Mouse (Mus musculus) stomach, embryonic 16.5 days (tissue): ENCODE measurements around the gene Ip6k2. TPM values are rescaled to one million over a fixed set of nuclear protein-coding genes. Genes with fewer than 3 reads are reported as not detected.

Experiments used
- ATAC-seq: fragments of 200-750 bp; cut with Nextera tagmentation; 2 replicates; pipeline ENCODE4 v1.8.0; 2017; ENCODE audit warnings: moderate number of reproducible peaks, moderate TSS enrichment; ENCODE audit not compliant: insufficient read depth, low FRiP score
- H3K27ac ChIP-seq: fragments of 300-500 bp; sonication (generic); 2 replicates; pipeline ENCODE4 v1.5.1; 2014; ENCODE audit warnings: low read length
- H3K27me3 ChIP-seq: fragments of 300-500 bp; sonication (generic); 2 replicates; pipeline ENCODE4 v1.6.1; 2014; ENCODE audit warnings: low read length, control low read depth, mixed read lengths; ENCODE audit not compliant: control insufficient read depth, insufficient read depth
- H3K36me3 ChIP-seq: fragments of 300-500 bp; sonication (generic); 2 replicates; pipeline ENCODE4 v1.6.1; 2014; ENCODE audit warnings: low read length; ENCODE audit not compliant: control insufficient read depth, insufficient read depth
- H3K4me1 ChIP-seq: fragments of 300-500 bp; sonication (generic); 2 replicates; pipeline ENCODE4 v1.6.1; 2014; ENCODE audit warnings: low read length, control low read depth, mixed read lengths; ENCODE audit not compliant: control insufficient read depth, insufficient read depth
- H3K4me2 ChIP-seq: fragments of 300-500 bp; sonication (generic); 2 replicates; pipeline ENCODE4 v1.6.1; 2014; ENCODE audit warnings: low read depth, low read length, mixed read lengths
- H3K4me3 ChIP-seq: fragments of 300-500 bp; sonication (generic); replicated peaks from 2 replicates; pipeline ENCODE4 v1.5.1; 2014; ENCODE audit warnings: mild to moderate bottlenecking, low read length
- H3K9ac ChIP-seq: fragments of 300-500 bp; sonication (generic); 2 replicates; pipeline ENCODE4 v1.6.1; 2014; ENCODE audit warnings: low read length
- H3K9me3 ChIP-seq: fragments of 300-500 bp; sonication (generic); replicated peaks from 2 replicates; pipeline ENCODE4 v1.6.1; 2016; ENCODE audit warnings: low read length, control low read depth; ENCODE audit not compliant: control insufficient read depth
- WGBS: fragments of 180-500 bp; shearing (Covaris S2); extraction: QIAGEN DNeasy Blood & Tissue Kit; methylation state at CpG from one replicate; pipeline ENCODE4 v1.1.7; 2014; 5-methylcytosine and 5-hydroxymethylcytosine counted together
- polyA plus RNA-seq: library from polyadenylated mRNA; unstranded; fragments of >200 nt; fragmentation: Nextera tagmentation; extraction: Ambion mirVana; gene quantifications from 2 replicates; pipeline ENCODE4 v1.2.1, GENCODE M21; 2015

The Ip6k2 gene
- 64.8 and 65.3 TPM in 2 replicates for polyA plus RNA-seq

GRCm38 (mm10) chr9:108783548-108784463 lies at the start of gene Ip6k2:
Gene Ip6k2, plus strand, starts transcription at chr9:108783796.
- Histone ChIP-seq H3K9me3 (no peaks in the 10 kb centered on the region), H3K4me2 (peak within 1 kb of the TSS; percentile 87), H3K27ac (peak within 1 kb of the TSS; percentile 88), H3K36me3 (no peaks in the 10 kb centered on the region), H3K4me1 (peaks cover 29% of the 10 kb centered on the region), H3K27me3 (no peaks in the 10 kb centered on the region), H3K4me3 (peak within 1 kb of the TSS; percentile 95), H3K9ac (peak within 1 kb of the TSS; percentile 99)
- peak; percentile 99 for ATAC-seq
- under 1% methylated on average over 56 of the region's 56 CpGs for WGBS

- no peak overlapping the region for H3K9ac ChIP-seq
- no peak overlapping the region for H3K4me3 ChIP-seq
- no peaks in the 10 kb centered on the region for H3K27me3 ChIP-seq
- H3K4me1 ChIP-seq, result no peaks in the 10 kb centered on the region
- H3K9me3 ChIP-seq, result no peaks in the 10 kb centered on the region
- no peak for ATAC-seq
- no peak overlapping the region for H3K27ac ChIP-seq
- H3K36me3 ChIP-seq, result no peaks in the 10 kb centered on the region
- no peak overlapping the region for H3K4me2 ChIP-seq
Observed at GRCm38 (mm10) chr9:108734626-108735025, 49.0 kb upstream of the Ip6k2 start.

- H3K4me3 ChIP-seq, result no peak overlapping the region
- no peaks in the 10 kb centered on the region for H3K9me3 ChIP-seq
- peaks cover 20% of the 10 kb centered on the region; the same call in 1 of the 2 replicates for H3K36me3 ChIP-seq
- H3K27ac ChIP-seq, result no peak overlapping the region
- ATAC-seq, result no peak
- WGBS, result 42% methylated on average over 3 of the region's 3 CpGs
- H3K27me3 ChIP-seq, result no peaks in the 10 kb centered on the region
- H3K9ac ChIP-seq, result no peak overlapping the region
- no peak overlapping the region for H3K4me2 ChIP-seq
- H3K4me1 ChIP-seq, result no peaks in the 10 kb centered on the region
Observed at GRCm38 (mm10) chr9:108739239-108739638, 44.4 kb upstream of the Ip6k2 start.

- no peaks in the 10 kb centered on the region for H3K27me3 ChIP-seq
Observed at GRCm38 (mm10) chr9:108740062-108740461, 43.5 kb upstream of the Ip6k2 start.

GRCm38 (mm10) chr9:108742048-108742447 lies 41.5 kb upstream of the Ip6k2 start:
- peaks cover 25% of the 10 kb centered on the region for H3K36me3 ChIP-seq
- no peak overlapping the region for H3K27ac ChIP-seq
- no peaks in the 10 kb centered on the region for H3K27me3 ChIP-seq
- no peaks in the 10 kb centered on the region for H3K4me1 ChIP-seq
- WGBS, result 86% methylated on average over 9 of the region's 9 CpGs
- no peaks in the 10 kb centered on the region for H3K9me3 ChIP-seq
- no peak overlapping the region for H3K4me3 ChIP-seq
- no peak for ATAC-seq
- H3K9ac ChIP-seq, result no peak overlapping the region
- no peak overlapping the region for H3K4me2 ChIP-seq

More at GRCm38 (mm10) chr9:108740062-108740461, 43.5 kb upstream of the Ip6k2 start:
- no peaks in the 10 kb centered on the region for H3K9me3 ChIP-seq
- H3K4me1 ChIP-seq, result no peaks in the 10 kb centered on the region
- no peak overlapping the region for H3K27ac ChIP-seq
- no peak overlapping the region for H3K9ac ChIP-seq
- no peak overlapping the region for H3K4me3 ChIP-seq
- WGBS, result 90% methylated on average over 1 of the region's 1 CpGs
- ATAC-seq, result no peak
- H3K36me3 ChIP-seq, result peaks cover 20% of the 10 kb centered on the region; the same call in 1 of the 2 replicates
- H3K4me2 ChIP-seq, result no peak overlapping the region

GRCm38 (mm10) chr9:108746876-108747499 lies 36.6 kb upstream of the Ip6k2 start:
- Histone ChIP-seq H3K9ac (no peak overlapping the region), H3K27me3 (no peaks in the 10 kb centered on the region), H3K4me1 (no peaks in the 10 kb centered on the region), H3K4me3 (no peak overlapping the region), H3K9me3 (no peaks in the 10 kb centered on the region), H3K36me3 (peaks cover 17% of the 10 kb centered on the region), H3K27ac (no peak overlapping the region), H3K4me2 (no peak overlapping the region)
- WGBS, result 81% methylated on average over 14 of the region's 14 CpGs
- no peak for ATAC-seq

GRCm38 (mm10) chr9:108747694-108748093 lies 35.9 kb upstream of the Ip6k2 start:
- no peak overlapping the region for H3K4me2 ChIP-seq
- no peak overlapping the region for H3K4me3 ChIP-seq
- H3K9me3 ChIP-seq, result no peaks in the 10 kb centered on the region
- H3K27me3 ChIP-seq, result no peaks in the 10 kb centered on the region
- no peaks in the 10 kb centered on the region for H3K4me1 ChIP-seq
- H3K9ac ChIP-seq, result no peak overlapping the region
- WGBS, result 85% methylated on average over 3 of the region's 3 CpGs
- no peak overlapping the region for H3K27ac ChIP-seq
- ATAC-seq, result no peak
- peaks cover 14% of the 10 kb centered on the region for H3K36me3 ChIP-seq

GRCm38 (mm10) chr9:108748600-108749183 lies 34.9 kb upstream of the Ip6k2 start:
- Histone ChIP-seq H3K27me3 (no peaks in the 10 kb centered on the region), H3K27ac (no peak overlapping the region), H3K4me1 (no peaks in the 10 kb centered on the region), H3K4me3 (no peak overlapping the region), H3K36me3 (peaks cover 6% of the 10 kb centered on the region; the same call in 1 of the 2 replicates), H3K4me2 (no peak overlapping the region), H3K9ac (no peak overlapping the region), H3K9me3 (no peaks in the 10 kb centered on the region)
- no peak for ATAC-seq
- WGBS, result 82% methylated on average over 11 of the region's 11 CpGs

GRCm38 (mm10) chr9:108750616-108751015 lies 33.0 kb upstream of the Ip6k2 start:
- H3K9me3 ChIP-seq, result no peaks in the 10 kb centered on the region
- ATAC-seq, result no peak
- H3K9ac ChIP-seq, result no peak overlapping the region
- no peak overlapping the region for H3K4me3 ChIP-seq
- 85% methylated on average over 11 of the region's 11 CpGs for WGBS
- no peaks in the 10 kb centered on the region for H3K27me3 ChIP-seq
- H3K4me2 ChIP-seq, result no peak overlapping the region
- H3K4me1 ChIP-seq, result no peaks in the 10 kb centered on the region
- no peak overlapping the region for H3K27ac ChIP-seq
- H3K36me3 ChIP-seq, result peaks cover under 1% of the 10 kb centered on the region; the same call in 1 of the 2 replicates
